Mouse (Mus musculus) MN1 (cell line): ENCODE results near the gene Rgs6.

Experiments used
- DNase-seq: peaks from one replicate; pipeline ENCODE4 v3.0.0-alpha.2; 2016; ENCODE audit warnings: low spot score

Gene Rgs6

DNA sequence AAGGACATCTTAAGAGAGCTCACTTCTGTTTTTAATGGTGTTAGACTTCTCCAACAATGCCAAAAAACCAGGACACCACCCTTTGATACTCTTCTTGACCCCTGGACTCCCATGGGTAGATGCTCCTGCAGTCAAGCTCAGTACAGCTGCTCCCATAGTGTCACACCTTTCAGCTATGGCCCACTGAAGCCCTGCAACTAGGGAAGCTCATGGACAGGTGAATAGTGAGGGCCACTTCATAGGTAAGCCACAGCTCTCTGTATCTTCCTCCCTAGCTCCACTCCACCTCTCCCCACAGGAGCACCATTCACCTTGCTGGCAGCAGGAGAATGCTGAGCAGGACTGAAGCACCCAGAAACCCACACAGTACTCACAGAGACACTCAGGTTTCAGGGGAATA is 384.6 kb downstream of the Rgs6 start:
- no peak for DNase-seq

DNA sequence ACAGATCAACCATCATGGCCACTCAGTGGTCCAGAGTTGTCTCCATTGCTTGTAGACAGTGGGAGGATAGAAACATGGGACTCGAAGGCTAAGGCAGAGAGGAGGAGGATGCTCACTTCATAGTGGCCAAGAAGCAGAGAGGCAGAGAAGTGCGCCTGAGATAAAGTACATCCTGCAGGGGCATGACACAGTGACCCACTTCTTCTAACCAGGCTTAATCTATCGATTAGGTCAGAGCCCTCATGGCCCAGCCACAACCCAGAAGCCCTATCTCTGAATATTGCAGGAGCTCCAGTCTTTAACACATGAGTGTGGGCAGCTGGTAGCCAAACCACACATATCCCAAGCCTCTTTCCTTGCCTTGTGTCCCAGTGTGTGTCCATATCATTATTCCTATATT is 385.7 kb downstream of the Rgs6 start:
- no peak for DNase-seq

- no peak for DNase-seq
Observed at GRCm38 (mm10) chr12:82978275-82978674, 390.2 kb downstream of the Rgs6 start.

DNA sequence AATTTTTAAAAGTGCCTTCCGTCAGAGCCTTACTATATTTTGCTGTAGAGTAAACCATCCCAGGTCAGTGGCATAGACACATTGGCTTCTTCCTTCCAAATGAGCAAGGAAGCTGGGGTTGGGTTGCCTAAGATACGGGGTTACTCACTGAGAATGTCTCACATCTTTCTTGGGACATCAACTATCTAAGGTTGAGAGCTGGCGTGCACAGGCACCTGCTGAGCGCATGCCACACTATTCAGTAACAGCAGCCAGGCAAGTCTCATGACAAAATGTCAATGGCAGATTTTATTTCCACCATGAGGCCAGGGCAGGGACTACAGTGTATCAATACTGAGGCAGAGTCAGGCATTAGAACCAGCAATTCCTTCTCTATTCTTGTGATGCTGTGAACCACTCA is 394.6 kb downstream of the Rgs6 start:
- no peak for DNase-seq

GRCm38 (mm10) chr12:82985300-82985699 is 397.2 kb downstream of the Rgs6 start:
- DNase-seq = no peak

- no peak for DNase-seq
Observed at GRCm38 (mm10) chr12:82987661-82988060, 399.6 kb downstream of the Rgs6 start.

GRCm38 (mm10) chr12:82993905-82994304 is 405.8 kb downstream of the Rgs6 start:
- DNase-seq = no peak

DNA sequence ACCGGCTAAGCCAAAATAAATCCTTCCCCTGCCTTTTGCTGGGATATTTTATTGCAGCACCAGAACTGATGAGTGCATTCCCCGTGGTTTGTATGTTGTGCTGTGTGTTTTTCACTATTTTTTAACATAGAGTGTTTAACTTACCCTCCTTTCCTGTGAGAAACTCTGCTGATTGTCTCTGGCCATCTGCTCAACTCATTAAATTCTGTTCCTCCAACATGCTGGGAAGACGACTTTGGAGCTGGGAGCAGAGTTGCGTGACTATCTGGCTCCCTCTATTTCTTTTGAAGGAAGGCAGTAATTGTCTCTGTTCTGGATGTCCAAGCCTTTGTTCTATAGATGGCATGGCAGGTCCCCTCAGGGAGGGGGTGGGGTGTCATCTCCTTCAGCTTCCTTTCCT is 408.7 kb downstream of the Rgs6 start:
- no peak for DNase-seq

DNA sequence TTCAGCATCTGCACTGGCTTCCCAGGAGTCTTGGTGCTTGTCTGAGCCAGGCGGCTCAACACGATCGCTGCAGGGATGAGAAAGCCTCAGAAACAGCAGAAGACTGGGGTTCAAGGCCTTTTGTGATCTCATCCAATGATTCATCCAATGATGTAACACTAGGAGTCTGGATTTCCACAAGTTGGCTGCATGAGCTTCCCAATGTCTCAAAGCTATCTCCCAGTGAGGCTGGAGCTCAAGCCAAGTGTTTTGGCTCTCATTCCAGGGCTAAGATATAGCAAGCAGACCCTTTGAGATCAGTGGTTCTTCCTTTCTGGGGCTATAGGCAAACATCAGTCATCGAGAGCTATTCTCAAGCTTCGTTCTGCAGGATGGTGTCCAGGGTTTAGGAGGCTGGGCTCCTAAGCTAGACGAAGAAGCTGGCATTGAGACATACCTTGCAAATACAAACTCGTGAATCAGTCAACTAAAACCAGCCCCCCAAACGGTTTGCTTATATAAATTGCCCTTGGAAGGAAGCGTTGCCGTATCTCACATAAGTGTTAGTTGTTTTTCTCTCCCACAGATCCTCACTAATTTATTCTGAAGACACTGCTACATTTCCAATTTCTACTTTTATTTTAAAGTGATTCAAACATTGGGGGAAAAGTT is 410.7 kb downstream of the Rgs6 start:
- no peak for DNase-seq

GRCm38 (mm10) chr12:82999333-83000032 is 411.4 kb downstream of the Rgs6 start:
- DNase-seq = no peak

DNA sequence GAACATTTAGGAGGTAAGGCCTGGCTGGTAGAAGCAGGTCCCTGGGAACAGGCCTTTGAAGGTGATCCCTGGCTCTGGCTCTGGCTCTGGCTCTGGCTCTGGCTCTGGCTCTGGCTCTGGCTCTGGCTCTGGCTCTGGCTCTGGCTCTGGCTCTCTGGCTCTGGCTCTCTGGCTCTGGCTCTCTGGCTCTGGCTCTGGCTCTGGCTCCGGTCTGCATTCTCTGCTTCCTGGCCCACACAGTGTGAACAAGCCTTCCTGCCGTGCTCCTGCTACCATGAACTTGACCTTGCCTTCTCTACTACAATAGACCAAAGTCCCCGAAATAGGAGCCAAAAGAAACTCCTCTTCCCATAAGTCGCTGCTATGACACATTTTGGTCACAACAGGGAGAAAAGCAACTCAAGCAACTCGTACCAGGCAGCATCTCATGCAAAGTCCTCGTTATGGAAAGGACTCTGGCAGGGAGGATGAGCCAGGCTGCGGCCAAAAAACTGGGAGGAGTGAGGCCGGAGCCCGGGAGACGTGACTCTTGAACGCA is 412.0 kb downstream of the Rgs6 start:
- DNase-seq = no peak

DNA sequence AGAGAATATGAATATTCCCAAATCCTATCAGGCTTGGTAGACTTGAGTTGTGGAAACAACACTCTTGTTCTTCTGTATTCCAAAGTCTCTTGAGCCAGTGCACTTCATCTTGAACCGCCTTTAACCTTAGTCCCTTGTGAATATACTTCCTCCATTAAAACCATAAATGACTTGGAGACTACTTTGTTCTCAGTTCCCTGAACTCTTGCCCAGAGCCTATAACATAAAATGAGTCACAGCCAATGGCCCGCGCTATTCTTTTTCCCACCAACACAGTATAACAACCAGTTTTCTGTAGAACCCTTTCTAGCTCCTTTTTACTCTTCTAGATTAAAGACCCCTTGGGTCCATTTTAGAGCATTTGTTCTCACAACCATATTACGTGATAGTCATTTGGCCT is 412.9 kb downstream of the Rgs6 start:
- DNase-seq = no peak

- no peak for DNase-seq
Observed at GRCm38 (mm10) chr12:83004014-83004682, 416.1 kb downstream of the Rgs6 start.

- DNase-seq = peak; percentile 50
Observed at GRCm38 (mm10) chr12:83011056-83011565, 423.0 kb downstream of the Rgs6 start.

- DNase-seq = no peak
Observed at GRCm38 (mm10) chr12:83013918-83014691, 426.0 kb downstream of the Rgs6 start.

- no peak for DNase-seq
Observed at GRCm38 (mm10) chr12:83014848-83015247, 426.8 kb downstream of the Rgs6 start.

DNA sequence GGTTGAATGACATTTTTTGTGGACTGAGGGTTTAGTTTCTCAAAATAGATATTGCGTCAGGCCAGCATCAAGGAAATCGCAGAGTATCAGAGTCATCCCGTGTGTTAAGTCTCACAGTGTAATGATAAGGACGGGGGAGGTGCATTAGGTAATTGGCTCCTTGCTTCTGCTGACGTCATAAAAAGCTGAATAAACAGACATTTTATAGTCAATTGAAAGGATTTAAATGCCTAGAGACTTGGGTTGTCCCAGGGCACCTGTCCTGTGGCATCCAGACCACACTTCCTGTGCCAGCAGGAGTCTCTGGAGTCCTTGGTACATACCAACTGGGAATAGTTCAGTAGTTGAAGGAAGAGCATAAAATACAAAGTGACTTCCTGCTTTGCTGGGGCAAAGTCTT is 427.3 kb downstream of the Rgs6 start:
- DNase-seq = no peak

DNA sequence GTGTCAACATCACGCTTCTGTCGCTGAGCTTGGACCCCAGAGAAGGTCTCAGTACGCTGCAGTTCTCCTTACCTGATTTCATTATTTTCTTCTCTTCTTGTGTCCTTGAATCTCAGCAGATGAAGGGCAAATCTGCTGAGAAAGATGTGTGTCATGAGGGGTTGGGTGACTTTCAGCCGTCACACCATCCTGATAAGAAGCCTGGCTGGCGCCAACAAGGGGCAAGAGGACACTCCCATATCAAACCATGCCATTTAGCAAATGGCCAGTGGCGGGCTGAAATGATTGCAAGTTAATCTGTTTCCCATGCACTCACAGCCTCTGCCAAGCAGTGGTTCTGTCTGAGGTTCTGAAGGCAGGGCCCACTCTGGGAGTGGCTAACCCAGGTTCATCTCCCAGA is 428.4 kb downstream of the Rgs6 start:
- no peak for DNase-seq

DNA sequence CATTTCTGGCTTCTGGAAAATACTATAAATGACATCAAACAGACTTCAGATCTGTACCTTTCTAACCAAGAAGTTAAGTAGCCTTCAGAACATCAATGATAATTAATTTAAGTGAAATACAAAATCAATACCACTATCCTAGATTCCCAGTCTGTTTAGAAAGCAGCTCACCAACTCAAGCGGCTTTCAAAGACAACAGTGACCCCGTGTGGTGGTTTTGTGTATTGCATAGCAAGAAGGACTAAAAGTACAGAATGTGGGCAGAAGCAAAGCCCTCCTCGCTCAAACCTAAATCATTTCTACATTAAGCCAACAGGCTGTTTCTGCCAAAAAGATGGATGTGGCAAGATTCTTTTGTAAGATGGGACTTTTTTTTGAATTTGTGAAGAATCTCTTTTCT is 429.9 kb downstream of the Rgs6 start:
- DNase-seq = peak; percentile 91

- no peak for DNase-seq
Observed at GRCm38 (mm10) chr12:83026985-83027384, 438.9 kb downstream of the Rgs6 start.

- no peak for DNase-seq
Observed at GRCm38 (mm10) chr12:83033171-83033835, 445.2 kb downstream of the Rgs6 start.
